In genomic region chr14:77580106-77580936, GRCm38 (mm10) we compare ENCODE assay signal across 9 mouse cellular contexts.
A peak's percentile ranks its signal among the peaks of the same experiment; 100 is the strongest.
DNase-seq lines count a peak whose midpoint lies in the region; ATAC-seq and TF ChIP-seq lines count a peak whose summit lies in the region.
"Had no signal": no experiment of that assay in that cellular context is flagged by ENCODE, and none has a peak within 500 bp of the region (broad histone marks: within the 10 kb centered on the region; RNA-seq: fewer than 3 reads in every experiment).

No protein-coding gene starts in this region.

- H3K4me1 ChIP-seq in embryonic facial prominence, embryonic 13.5 days, result peaks cover 36% of the 10 kb centered on the region
- peaks cover 13% of the 10 kb centered on the region for H3K4me1 ChIP-seq in midbrain, embryonic 14.5 days (ENCODE audit: control insufficient read depth, insufficient read depth, low read length)

- H3K4me2 ChIP-seq in embryonic facial prominence, embryonic 13.5 days, result no peak overlapping the region
- H3K4me2 ChIP-seq in midbrain, embryonic 14.5 days (ENCODE audit: low read length), result no peak overlapping the region

- no peaks in the 10 kb centered on the region for H3K27me3 ChIP-seq in embryonic facial prominence, embryonic 13.5 days
- H3K27me3 ChIP-seq in midbrain, embryonic 14.5 days (ENCODE audit: control insufficient read depth, insufficient read depth, low read length), result no peaks in the 10 kb centered on the region

- 62% methylated on average over 14 of the region's 14 CpGs for WGBS in embryonic facial prominence, embryonic 13.5 days
- 73% methylated on average over 14 of the region's 14 CpGs for WGBS in midbrain, embryonic 14.5 days

- TF ChIP-seq CTCF in layer of hippocampus, adult 2 months (conservative IDR thresholded peaks at IDR 0.05), result no peak

- ATAC-seq in embryonic facial prominence, embryonic 13.5 days (ENCODE audit: insufficient number of reproducible peaks, insufficient read depth, low FRiP score, low TSS enrichment, low read depth), result peak; percentile 52; the same call in 1 of the 2 replicates
- no peak for ATAC-seq in midbrain, embryonic 14.5 days (ENCODE audit: low FRiP score, low TSS enrichment)

- no peak overlapping the region for H3K4me3 ChIP-seq in layer of hippocampus, adult 2 months
- H3K4me3 ChIP-seq in embryonic facial prominence, embryonic 13.5 days, result no peak overlapping the region
- H3K4me3 ChIP-seq in midbrain, embryonic 14.5 days (replicated peaks; ENCODE audit: low read depth, low read length), result no peak overlapping the region

- H3K9me3 ChIP-seq in embryonic facial prominence, embryonic 13.5 days, result no peaks in the 10 kb centered on the region
- H3K9me3 ChIP-seq in midbrain, embryonic 14.5 days (ENCODE audit: control insufficient read depth, low read length), result no peaks in the 10 kb centered on the region

- H3K27ac ChIP-seq in layer of hippocampus, adult 2 months, result peak overlapping the region; percentile 75
- H3K27ac ChIP-seq in embryonic facial prominence, embryonic 13.5 days, result peak overlapping the region; percentile 60
- no peak overlapping the region for H3K27ac ChIP-seq in midbrain, embryonic 14.5 days (replicated peaks; ENCODE audit: low read depth, low read length)

- intact Hi-C loops in gastrocnemius, postnatal 36 days (cut with DNase I), result no loop called here

- no peak overlapping the region for H3K9ac ChIP-seq in embryonic facial prominence, embryonic 13.5 days
- H3K9ac ChIP-seq in midbrain, embryonic 14.5 days (replicated peaks; ENCODE audit: low read length), result no peak overlapping the region

- peak in 1 of 2 experiments; percentile 61 for DNase-seq in layer of hippocampus, adult 2 months (ENCODE audit: low spot score in 2 of 2)
- DNase-seq in layer of hippocampus, postnatal 25 days (ENCODE audit: extremely low spot score in 1 of 2, low spot score in 1 of 2), result no peak
- peak; percentile 26 for DNase-seq in NIH3T3 (ENCODE audit: low read depth)
- DNase-seq in layer of hippocampus, adult 9-11 months, result peak; percentile 53
- DNase-seq in adrenal gland, adult 18-20 months (ENCODE audit: low spot score in 2 of 2), result no peak
- DNase-seq in gastrocnemius, postnatal 36 days, result no peak
- no peak for DNase-seq in midbrain, embryonic 14.5 days

- H3K36me3 ChIP-seq in embryonic facial prominence, embryonic 13.5 days, result no peaks in the 10 kb centered on the region
- no peaks in the 10 kb centered on the region for H3K36me3 ChIP-seq in midbrain, embryonic 14.5 days (ENCODE audit: control insufficient read depth, insufficient read depth, low read length)
- H3K36me3 ChIP-seq: G1E had no signal

Comparison
In these comparisons a context has a peak if more than half of its experiments do, and no peak if none do; other contexts are left out.
1. DNase-seq: peak in NIH3T3 (single experiment) and layer of hippocampus, adult 9-11 months (single experiment); none in layer of hippocampus, postnatal 25 days (0 of 2), adrenal gland, adult 18-20 months (0 of 2), gastrocnemius, postnatal 36 days (0 of 2) and midbrain, embryonic 14.5 days (single experiment).